Comparison of ENCODE assay signal across 8 mouse cellular contexts in the genomic region with DNA sequence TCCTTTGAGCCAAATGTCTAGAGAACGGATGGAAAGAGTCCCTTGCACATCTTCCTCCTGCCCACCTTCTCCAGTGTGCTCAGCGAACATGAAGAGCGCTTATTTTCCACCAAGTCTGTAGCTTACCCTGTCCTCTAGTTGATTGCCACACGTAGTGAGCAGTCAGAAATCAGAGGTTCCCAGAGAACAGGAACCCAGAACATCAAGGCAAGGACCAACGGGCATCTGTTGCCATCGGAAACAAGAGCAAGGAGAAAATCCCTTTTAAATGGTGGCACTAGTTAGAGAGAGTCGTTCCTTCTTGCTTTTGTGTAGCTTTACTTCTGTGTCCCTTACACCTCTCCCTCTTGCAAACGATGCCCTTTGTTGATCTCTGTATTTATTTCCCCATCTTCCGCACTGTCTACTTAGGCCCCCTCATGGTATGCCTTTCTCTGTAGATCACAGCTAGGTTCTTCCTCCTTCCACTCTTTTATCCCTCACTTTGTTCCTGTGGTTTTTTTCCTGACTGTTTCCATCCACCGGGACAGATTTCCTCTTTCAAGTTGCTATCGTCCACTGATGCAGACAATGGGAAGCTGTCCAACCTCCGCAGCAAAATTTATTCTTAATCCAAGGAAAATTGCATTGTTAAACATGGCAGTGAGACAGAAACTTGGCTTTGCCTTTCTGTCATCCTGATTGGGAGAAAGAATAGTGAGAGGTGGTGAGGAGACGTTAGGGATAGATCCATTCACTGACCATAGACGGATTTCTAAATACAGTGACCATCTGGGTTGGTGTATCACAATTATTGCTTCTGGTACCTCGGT. TPM values are rescaled to one million over a fixed set of nuclear protein-coding genes. Genes with fewer than 3 reads are reported as not detected.
DNase-seq lines count a peak whose midpoint lies in the region; ATAC-seq and TF ChIP-seq lines count a peak whose summit lies in the region.

No protein-coding gene starts in this region.

- peaks cover 5% of the 10 kb centered on the region for H3K4me1 ChIP-seq in heart, adult 2 months (ENCODE audit: control insufficient read depth, insufficient read depth, low read length)
- H3K4me1 ChIP-seq in hindbrain, embryonic 13.5 days (replicated peaks): peaks cover 47% of the 10 kb centered on the region
- H3K4me1 ChIP-seq in midbrain, embryonic 14.5 days (ENCODE audit: control insufficient read depth, insufficient read depth, low read length): peaks cover 36% of the 10 kb centered on the region

- H3K27ac ChIP-seq in heart, adult 2 months: no peak overlapping the region; the same call in 1 of the 2 replicates
- H3K27ac ChIP-seq in hindbrain, embryonic 13.5 days: peak overlapping the region; percentile 99
- H3K27ac ChIP-seq in midbrain, embryonic 14.5 days (replicated peaks; ENCODE audit: low read depth, low read length): peak overlapping the region; percentile 27; the same call in 1 of the 2 replicates

- no peak for TF ChIP-seq EP300 in heart, adult 2 months (IDR thresholded peaks at IDR 0.05; ENCODE audit: insufficient read depth, low read depth, low read length)

- no peak for ATAC-seq in hindbrain, embryonic 13.5 days (ENCODE audit: low FRiP score)
- ATAC-seq in midbrain, embryonic 14.5 days (ENCODE audit: low FRiP score, low TSS enrichment): no peak

- intact Hi-C loops in heart, adult 2 months (cut with DNase I): loop anchor here (2.0 to 10.0 kb wide), 4 partner anchors 43 to 517 kb away; partner anchors contain the start of genes Fbxo47, Kpnb1 and Pip4k2b
- intact Hi-C loops in heart, postnatal 10 days (cut with DNase I): loop anchor here (5.0 kb wide), 1 partner anchor 181 kb away; the partner anchor contains the start of gene Fbxo47
- intact Hi-C loops in left cerebral cortex, postnatal 10 days (cut with DNase I): loop anchor here (5.0 kb wide), 1 partner anchor 41 kb away; the partner anchor contains the start of gene Pip4k2b

- DNase-seq in heart, adult 2 months: no peak
- no peak for DNase-seq in heart, postnatal 10 days
- peak; percentile 51 for DNase-seq in MEL-GATA-1-ER (ENCODE audit: extremely low read depth, low read depth)
- DNase-seq in midbrain, embryonic 14.5 days: peak; percentile 28
- DNase-seq in adrenal gland, postnatal 10 days: no peak
- DNase-seq in embryo, embryonic 11 days: no peak
- DNase-seq in left cerebral cortex, postnatal 10 days (ENCODE audit: extremely low spot score in 1 of 2, low spot score in 2 of 2): no peak

- H3K9me3 ChIP-seq in hindbrain, embryonic 13.5 days: no peaks in the 10 kb centered on the region
- H3K9me3 ChIP-seq in midbrain, embryonic 14.5 days (ENCODE audit: control insufficient read depth, low read length): no peaks in the 10 kb centered on the region

- no peak overlapping the region for H3K9ac ChIP-seq in heart, adult 2 months (ENCODE audit: low read depth, low read length)
- peak overlapping the region; percentile 79; the same call in 1 of the 2 replicates for H3K9ac ChIP-seq in hindbrain, embryonic 13.5 days
- no peak overlapping the region; the same call in 1 of the 2 replicates for H3K9ac ChIP-seq in midbrain, embryonic 14.5 days (replicated peaks; ENCODE audit: low read length)

- WGBS in heart, adult 2 months: 52% methylated on average over 15 of the region's 15 CpGs
- 55% methylated on average over 15 of the region's 15 CpGs for WGBS in hindbrain, embryonic 13.5 days
- WGBS in midbrain, embryonic 14.5 days: 43% methylated on average over 15 of the region's 15 CpGs

- no peak for TF ChIP-seq CTCF in heart, adult 2 months (IDR thresholded peaks at IDR 0.05)

- peak overlapping the region; percentile 79; the same call in 1 of the 2 replicates for H3K4me3 ChIP-seq in heart, adult 2 months
- H3K4me3 ChIP-seq in hindbrain, embryonic 13.5 days: peak overlapping the region; percentile 93
- peak overlapping the region; percentile 93 for H3K4me3 ChIP-seq in midbrain, embryonic 14.5 days (replicated peaks; ENCODE audit: low read depth, low read length)

- no peaks in the 10 kb centered on the region for H3K36me3 ChIP-seq in heart, adult 2 months (ENCODE audit: control insufficient read depth, insufficient read depth, low read length)
- peaks cover 15% of the 10 kb centered on the region for H3K36me3 ChIP-seq in hindbrain, embryonic 13.5 days
- peaks cover 13% of the 10 kb centered on the region for H3K36me3 ChIP-seq in midbrain, embryonic 14.5 days (ENCODE audit: control insufficient read depth, insufficient read depth, low read length)

- H3K79me2 ChIP-seq in heart, adult 2 months (replicated peaks; ENCODE audit: control insufficient read depth, insufficient read depth, low read length): no peaks in the 10 kb centered on the region; the same call in 1 of the 2 replicates

- no peak for TF ChIP-seq POLR2A in heart, adult 2 months (IDR thresholded peaks at IDR 0.05; ENCODE audit: insufficient read depth, low read depth, low read length)

- H3K27me3 ChIP-seq in heart, adult 2 months (ENCODE audit: control insufficient read depth, insufficient read depth, low read length): no peaks in the 10 kb centered on the region
- H3K27me3 ChIP-seq in hindbrain, embryonic 13.5 days: no peaks in the 10 kb centered on the region
- H3K27me3 ChIP-seq in midbrain, embryonic 14.5 days (ENCODE audit: control insufficient read depth, insufficient read depth, low read length): no peaks in the 10 kb centered on the region

- H3K4me2 ChIP-seq in hindbrain, embryonic 13.5 days: peak overlapping the region; percentile 89
- peak overlapping the region; percentile 65 for H3K4me2 ChIP-seq in midbrain, embryonic 14.5 days (ENCODE audit: low read length)

RNA-seq across cellular contexts. Expression of gene Psmb3, which starts 1.4 kb away (rescaled TPM):
- 100 to 1,000 TPM; 135 to 139 TPM for total RNA-seq in heart, adult 2 months (2021)
- 273 and 314 TPM in 2 replicates for polyA plus RNA-seq in heart, adult 2 months (2012; rRNA removed)
- 100 to 1,000 TPM; 184 to 186 TPM for total RNA-seq in heart, postnatal 10 days (2021)
- polyA plus RNA-seq in hindbrain, embryonic 13.5 days (2015; fragmentation: Nextera tagmentation; extraction: Ambion mirVana): 476 and 483 TPM in 2 replicates
- polyA plus RNA-seq in midbrain, embryonic 14.5 days (2014; fragmentation: Nextera tagmentation; extraction: Ambion mirVana): 456 and 503 TPM in 2 replicates
- total RNA-seq in adrenal gland, postnatal 10 days (2021): 100 to 1,000 TPM; 231 to 234 TPM
- 100 to 1,000 TPM; 153 to 159 TPM for total RNA-seq in left cerebral cortex, postnatal 10 days (2021)

RNA-seq across cellular contexts. Expression of gene Pcgf2, which starts 1.5 kb away (rescaled TPM):
- total RNA-seq in heart, adult 2 months (2021): 1 to 10 TPM; 4.1 to 5.6 TPM
- polyA plus RNA-seq in heart, adult 2 months (2012; rRNA removed): 9.5 and 17.8 TPM in 2 replicates
- total RNA-seq in heart, postnatal 10 days (2021): 10 to 100 TPM; 21.4 to 21.7 TPM
- 26.2 and 26.3 TPM in 2 replicates for polyA plus RNA-seq in hindbrain, embryonic 13.5 days (2015; fragmentation: Nextera tagmentation; extraction: Ambion mirVana)
- polyA plus RNA-seq in midbrain, embryonic 14.5 days (2014; fragmentation: Nextera tagmentation; extraction: Ambion mirVana): 25.5 and 31.2 TPM in 2 replicates
- total RNA-seq in adrenal gland, postnatal 10 days (2021): 10 to 100 TPM; 29.7 to 41.0 TPM
- 10 to 100 TPM; 48.3 to 51.6 TPM for total RNA-seq in left cerebral cortex, postnatal 10 days (2021)

RNA-seq across cellular contexts. Expression of gene Cisd3, which starts 16.2 kb away (rescaled TPM):
- total RNA-seq in heart, adult 2 months (2021): 100 to 1,000 TPM; 130 to 137 TPM
- polyA plus RNA-seq in heart, adult 2 months (2012; rRNA removed): 82.7 and 106 TPM in 2 replicates
- 100 to 1,000 TPM; 120 TPM for total RNA-seq in heart, postnatal 10 days (2021)
- 23.8 and 25.6 TPM in 2 replicates for polyA plus RNA-seq in hindbrain, embryonic 13.5 days (2015; fragmentation: Nextera tagmentation; extraction: Ambion mirVana)
- 17.4 and 21.8 TPM in 2 replicates for polyA plus RNA-seq in midbrain, embryonic 14.5 days (2014; fragmentation: Nextera tagmentation; extraction: Ambion mirVana)
- 100 to 1,000 TPM; 260 to 277 TPM for total RNA-seq in adrenal gland, postnatal 10 days (2021)
- total RNA-seq in left cerebral cortex, postnatal 10 days (2021): 10 to 100 TPM; 34.6 to 37.8 TPM

RNA-seq across cellular contexts. Expression of gene Mllt6, which starts 38.6 kb away (rescaled TPM):
- total RNA-seq in heart, adult 2 months (2021): 10 to 100 TPM; 67.1 to 72.5 TPM
- 37.9 and 46.2 TPM in 2 replicates for polyA plus RNA-seq in heart, adult 2 months (2012; rRNA removed)
- total RNA-seq in heart, postnatal 10 days (2021): 10 to 100 TPM; 55.8 to 61.7 TPM
- polyA plus RNA-seq in hindbrain, embryonic 13.5 days (2015; fragmentation: Nextera tagmentation; extraction: Ambion mirVana): 3.4 and 4.1 TPM in 2 replicates
- polyA plus RNA-seq in midbrain, embryonic 14.5 days (2014; fragmentation: Nextera tagmentation; extraction: Ambion mirVana): 6.2 and 9.0 TPM in 2 replicates
- 10 to 100 TPM; 36.1 to 48.2 TPM for total RNA-seq in adrenal gland, postnatal 10 days (2021)
- 10 to 100 TPM; 66.9 to 71.6 TPM for total RNA-seq in left cerebral cortex, postnatal 10 days (2021)

RNA-seq across cellular contexts. Expression of gene Pip4k2b, which starts 42.7 kb away (rescaled TPM):
- total RNA-seq in heart, adult 2 months (2021): 10 to 100 TPM; 20.8 to 21.4 TPM
- polyA plus RNA-seq in heart, adult 2 months (2012; rRNA removed): 13.8 and 18.1 TPM in 2 replicates
- total RNA-seq in heart, postnatal 10 days (2021): 10 to 100 TPM; 19.4 to 26.7 TPM
- 4.3 and 4.7 TPM in 2 replicates for polyA plus RNA-seq in hindbrain, embryonic 13.5 days (2015; fragmentation: Nextera tagmentation; extraction: Ambion mirVana)
- 4.8 and 7.7 TPM in 2 replicates for polyA plus RNA-seq in midbrain, embryonic 14.5 days (2014; fragmentation: Nextera tagmentation; extraction: Ambion mirVana)
- total RNA-seq in adrenal gland, postnatal 10 days (2021): 10 to 100 TPM; 27.3 to 33.3 TPM
- total RNA-seq in left cerebral cortex, postnatal 10 days (2021): 100 to 1,000 TPM; 146 to 153 TPM

Comparison
In these comparisons a context has a peak if more than half of its experiments do, and no peak if none do; other contexts are left out.
1. DNase-seq: peak in MEL-GATA-1-ER (single experiment) and midbrain, embryonic 14.5 days (single experiment); none in heart, adult 2 months (0 of 2), heart, postnatal 10 days (0 of 2), adrenal gland, postnatal 10 days (single experiment), embryo, embryonic 11 days (single experiment) and left cerebral cortex, postnatal 10 days (0 of 2).
2. Peak in every context shown above with its lines, with median percentiles within 50 percentile points of each other: H3K4me3 ChIP-seq.